Mouse (Mus musculus) neural tube, embryonic 11.5 days (tissue): Measurements from ENCODE around the gene Hey2. TPM values are rescaled to one million over a fixed set of nuclear protein-coding genes. Genes with fewer than 3 reads are reported as not detected.

Experiments used
- ATAC-seq: fragments of 200-750 bp; cut with Nextera tagmentation; 2 replicates; pipeline ENCODE4 v1.8.0; 2017; ENCODE audit warnings: moderate number of reproducible peaks, mild to moderate bottlenecking, moderate TSS enrichment, moderate library complexity; ENCODE audit not compliant: insufficient read depth, low FRiP score, low TSS enrichment
- DNase-seq: peaks from one replicate; pipeline ENCODE4 v3.0.0-alpha.2; 2015; ENCODE audit warnings: low spot score
- H3K27ac ChIP-seq: fragments of 300-500 bp; sonication (generic); 2 replicates; pipeline ENCODE4 v1.5.1; 2014; ENCODE audit warnings: low read depth, mild to moderate bottlenecking, low read length
- H3K27me3 ChIP-seq: fragments of 300-500 bp; sonication (generic); 2 replicates; pipeline ENCODE4 v1.6.1; 2014; ENCODE audit warnings: mild to moderate bottlenecking, low read length, mixed read lengths; ENCODE audit not compliant: control insufficient read depth, insufficient read depth
- H3K36me3 ChIP-seq: fragments of 300-500 bp; sonication (generic); 2 replicates; pipeline ENCODE4 v1.6.1; 2014; ENCODE audit warnings: mild to moderate bottlenecking, low read length, moderate library complexity, mixed read lengths; ENCODE audit not compliant: control insufficient read depth, insufficient read depth
- H3K4me1 ChIP-seq: fragments of 300-500 bp; sonication (generic); 2 replicates; pipeline ENCODE4 v1.6.1; 2014; ENCODE audit warnings: low read length, mixed read lengths; ENCODE audit not compliant: control insufficient read depth, insufficient read depth
- H3K4me2 ChIP-seq: fragments of 300-500 bp; sonication (generic); 2 replicates; pipeline ENCODE4 v1.6.1; 2014; ENCODE audit warnings: low read depth, mild to moderate bottlenecking, moderate library complexity
- H3K4me3 ChIP-seq: fragments of 300-500 bp; sonication (generic); 2 replicates; pipeline ENCODE4 v1.5.1; 2014; ENCODE audit warnings: low read depth, low read length
- H3K9ac ChIP-seq: fragments of 300-500 bp; sonication (generic); 2 replicates; pipeline ENCODE4 v1.6.1; 2014; ENCODE audit warnings: mild to moderate bottlenecking, low read length
- H3K9me3 ChIP-seq: fragments of 300-500 bp; sonication (generic); 2 replicates; pipeline ENCODE4 v1.6.1; 2016; ENCODE audit warnings: low read length; ENCODE audit not compliant: control insufficient read depth
- WGBS: fragments of 180-500 bp; shearing (Covaris S2); extraction: QIAGEN DNeasy Blood & Tissue Kit; methylation state at CpG from one replicate; pipeline ENCODE4 v1.1.7; 2014; 5-methylcytosine and 5-hydroxymethylcytosine counted together
- polyA plus RNA-seq: library from polyadenylated mRNA; unstranded; fragments of >200 nt; fragmentation: Nextera tagmentation; extraction: Ambion mirVana; gene quantifications from 2 replicates; pipeline ENCODE4 v1.2.1, GENCODE M21; 2014

The Hey2 gene
- polyA plus RNA-seq = 4.6 and 5.0 TPM in 2 replicates

GRCm38 (mm10) chr10:30842643-30843437 is at the start of gene Hey2:
TSS of gene Hey2 (minus strand) at chr10:30842801.
- H3K9me3 ChIP-seq = no peaks in the 10 kb centered on the region
- peak within 1 kb of the TSS; percentile 72 for H3K4me2 ChIP-seq
- WGBS = under 1% methylated on average over 63 of the region's 70 CpGs
- peak; percentile 99 for DNase-seq
- peaks cover 11% of the 10 kb centered on the region; the same call in 1 of the 2 replicates for H3K4me1 ChIP-seq
- H3K27me3 ChIP-seq = 0 out of 2 replicates have a peak, but pooled peaks cover 4% of the 10 kb centered on the region
- ATAC-seq = peak; percentile 99
- peak within 1 kb of the TSS; percentile 29 for H3K9ac ChIP-seq
- peak within 1 kb of the TSS; percentile 54 for H3K4me3 ChIP-seq
- no peak within 1 kb of the TSS for H3K27ac ChIP-seq
- H3K36me3 ChIP-seq = no peaks in the 10 kb centered on the region

GRCm38 (mm10) chr10:30883085-30883760 is 40.6 kb upstream of the Hey2 start:
- no peak overlapping the region for H3K27ac ChIP-seq
- H3K27me3 ChIP-seq = no peaks in the 10 kb centered on the region
- no peak overlapping the region for H3K9ac ChIP-seq
- DNase-seq (peak; percentile 21), ATAC-seq (peak; percentile 87)
- H3K36me3 ChIP-seq = no peaks in the 10 kb centered on the region
- WGBS = 25% methylated on average over 4 of the region's 4 CpGs
- H3K4me2 ChIP-seq = no peak overlapping the region
- no peaks in the 10 kb centered on the region for H3K4me1 ChIP-seq
- H3K4me3 ChIP-seq = no peak overlapping the region
- no peaks in the 10 kb centered on the region for H3K9me3 ChIP-seq

DNA sequence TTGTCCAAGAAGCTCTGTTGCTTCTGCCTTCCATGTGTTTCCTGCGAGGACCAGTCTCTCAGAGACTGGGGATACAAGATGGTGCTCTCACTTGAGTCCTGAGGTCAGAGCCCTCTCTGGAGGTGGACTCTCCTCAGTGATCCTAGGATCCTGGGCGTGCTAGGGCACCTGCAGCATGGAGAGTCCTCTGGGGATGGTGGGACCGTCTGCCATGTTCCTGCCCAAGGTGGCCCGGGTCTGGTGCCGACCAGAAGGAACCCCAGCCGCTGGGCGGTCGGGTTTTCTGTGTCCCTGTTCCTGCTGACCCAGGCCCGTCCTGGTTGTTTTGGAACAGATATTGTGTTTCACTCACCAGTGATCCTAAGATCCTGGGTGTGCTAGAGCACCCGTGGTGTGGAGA is 38.5 kb upstream of the Hey2 start:
- DNase-seq (no peak), ATAC-seq (no peak)
- no peak overlapping the region for H3K27ac ChIP-seq
- 86% methylated on average over 10 of the region's 10 CpGs for WGBS
- H3K9ac ChIP-seq = no peak overlapping the region
- no peaks in the 10 kb centered on the region for H3K27me3 ChIP-seq
- H3K4me3 ChIP-seq = no peak overlapping the region
- H3K9me3 ChIP-seq = no peaks in the 10 kb centered on the region
- no peaks in the 10 kb centered on the region for H3K36me3 ChIP-seq
- H3K4me2 ChIP-seq = no peak overlapping the region
- no peaks in the 10 kb centered on the region for H3K4me1 ChIP-seq

GRCm38 (mm10) chr10:30845101-30845825 is 2.7 kb upstream of the Hey2 start:
- ATAC-seq (no peak), DNase-seq (no peak)
- H3K27me3 ChIP-seq = 0 out of 2 replicates have a peak, but pooled peaks cover 4% of the 10 kb centered on the region
- H3K9me3 ChIP-seq = no peaks in the 10 kb centered on the region
- H3K9ac ChIP-seq = no peak overlapping the region
- H3K27ac ChIP-seq = no peak overlapping the region
- 17% methylated on average over 13 of the region's 13 CpGs for WGBS
- no peaks in the 10 kb centered on the region for H3K36me3 ChIP-seq
- H3K4me1 ChIP-seq = peaks cover 11% of the 10 kb centered on the region; the same call in 1 of the 2 replicates
- H3K4me2 ChIP-seq = no peak overlapping the region
- H3K4me3 ChIP-seq = no peak overlapping the region

DNA sequence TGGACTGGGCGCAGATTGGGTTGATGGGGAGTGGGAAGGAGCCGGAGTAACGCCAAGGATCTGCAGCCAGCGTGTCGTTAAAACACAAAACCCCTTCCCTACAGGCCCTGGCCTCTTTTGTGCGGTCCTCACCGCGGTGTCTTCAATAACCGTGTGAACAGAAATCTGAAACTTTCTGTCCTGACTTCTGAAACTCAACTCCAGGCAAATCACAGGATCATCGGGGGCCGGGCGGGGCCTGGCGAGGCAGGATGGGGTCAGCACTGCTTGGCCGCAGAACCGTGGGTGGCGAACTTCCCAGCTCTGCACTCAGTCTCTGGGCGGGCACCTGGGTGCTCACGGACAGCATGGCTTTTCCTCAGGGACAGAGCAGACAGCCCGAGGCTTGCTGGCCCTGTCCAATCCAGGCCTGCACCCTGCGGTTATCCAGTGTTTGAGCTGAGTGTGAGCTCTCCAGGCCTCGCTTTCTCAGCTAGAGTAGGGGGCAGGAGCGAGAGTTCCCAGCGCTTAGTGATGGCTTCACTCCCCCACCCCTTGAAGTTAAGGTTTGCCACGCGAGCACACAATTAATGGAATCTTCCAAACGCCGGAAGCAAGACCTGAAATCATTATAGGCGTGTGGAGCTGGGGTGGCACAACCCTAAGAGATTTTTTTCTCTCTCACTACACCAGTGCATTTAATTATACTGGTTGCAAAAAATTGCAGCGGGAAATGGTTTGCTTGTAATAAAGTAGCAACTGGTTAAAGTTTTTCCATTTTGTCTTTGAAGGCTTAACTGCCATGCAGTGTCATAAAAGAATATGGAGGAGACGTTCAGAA is 1.8 kb upstream of the Hey2 start:
- peak overlapping the region; percentile 72 for H3K4me2 ChIP-seq
- ATAC-seq (0 out of 2 replicates have a peak, but pooled peaks have one; percentile 3), DNase-seq (peak; percentile 59)
- H3K27me3 ChIP-seq = 0 out of 2 replicates have a peak, but pooled peaks cover 4% of the 10 kb centered on the region
- peaks cover 11% of the 10 kb centered on the region; the same call in 1 of the 2 replicates for H3K4me1 ChIP-seq
- peak overlapping the region; percentile 46 for H3K9ac ChIP-seq
- H3K4me3 ChIP-seq = peak overlapping the region; percentile 54
- peak overlapping the region; percentile 34; the same call in 1 of the 2 replicates for H3K27ac ChIP-seq
- no peaks in the 10 kb centered on the region for H3K9me3 ChIP-seq
- under 1% methylated on average over 30 of the region's 30 CpGs for WGBS
- no peaks in the 10 kb centered on the region for H3K36me3 ChIP-seq

DNA sequence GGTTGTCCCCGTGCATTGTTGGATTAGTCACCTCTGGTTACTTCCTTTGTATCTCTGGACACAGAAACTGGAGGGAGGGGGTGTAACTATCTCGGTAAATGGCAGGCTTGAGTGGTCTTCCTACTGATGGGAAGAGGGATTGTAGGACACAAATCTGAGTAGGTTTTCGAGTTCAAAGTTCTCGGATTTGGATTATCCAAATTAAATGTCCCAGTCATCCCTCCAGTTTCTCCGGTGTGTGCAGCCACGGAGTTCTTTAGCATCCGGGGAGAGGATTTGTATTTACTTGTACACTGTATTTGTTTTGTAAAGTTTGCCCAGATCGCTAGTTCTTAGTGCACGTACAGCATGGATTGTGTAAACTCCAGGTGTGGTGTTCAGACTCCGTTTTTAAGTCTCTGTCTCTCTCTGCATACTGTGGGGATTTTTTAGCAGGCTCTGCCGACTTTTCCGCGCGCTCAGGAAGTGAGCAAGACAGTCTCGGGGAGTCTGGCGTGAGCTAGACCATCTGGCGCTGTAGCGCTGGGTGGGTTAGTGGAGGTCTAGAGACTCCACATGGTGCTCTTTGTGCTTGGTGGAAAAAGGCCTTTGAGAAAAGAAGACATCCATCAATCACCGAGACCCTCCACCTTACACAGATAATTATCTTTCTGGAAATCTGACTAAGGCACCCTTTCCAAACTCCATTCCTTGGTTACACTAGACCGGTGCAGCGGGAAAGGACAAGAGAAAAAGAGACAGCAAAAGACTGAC is 1.0 kb upstream of the Hey2 start:
- H3K9ac ChIP-seq = peak overlapping the region; percentile 29

GRCm38 (mm10) chr10:30842228-30842627 is 373 bp downstream of the Hey2 start:
- Histone ChIP-seq H3K9ac (peak overlapping the region; percentile 19), H3K4me1 (peaks cover 11% of the 10 kb centered on the region; the same call in 1 of the 2 replicates), H3K27me3 (0 out of 2 replicates have a peak, but pooled peaks cover 4% of the 10 kb centered on the region), H3K36me3 (no peaks in the 10 kb centered on the region), H3K27ac (no peak overlapping the region), H3K9me3 (no peaks in the 10 kb centered on the region), H3K4me2 (peak overlapping the region; percentile 72), H3K4me3 (peak overlapping the region; percentile 54)
- DNase-seq = no peak
- ATAC-seq = peak; percentile 56
- WGBS = under 1% methylated on average over 29 of the region's 29 CpGs

More for the DNA sequence above, 1.0 kb upstream of the Hey2 start:
- peak overlapping the region; percentile 54 for H3K4me3 ChIP-seq
- peak overlapping the region; percentile 72 for H3K4me2 ChIP-seq
- ATAC-seq (peak; percentile 29), DNase-seq (peak; percentile 60)
- H3K36me3 ChIP-seq = no peaks in the 10 kb centered on the region
- H3K9me3 ChIP-seq = no peaks in the 10 kb centered on the region
- WGBS = under 1% methylated on average over 21 of the region's 21 CpGs
- H3K4me1 ChIP-seq = peaks cover 11% of the 10 kb centered on the region; the same call in 1 of the 2 replicates
- peak overlapping the region; percentile 34; the same call in 1 of the 2 replicates for H3K27ac ChIP-seq
- 0 out of 2 replicates have a peak, but pooled peaks cover 4% of the 10 kb centered on the region for H3K27me3 ChIP-seq
